Mouse (Mus musculus): ENCODE results near the gene Mettl27. TPM values are rescaled to one million over a fixed set of nuclear protein-coding genes. Genes with fewer than 3 reads are reported as not detected.
A peak's percentile ranks its signal among the peaks of the same experiment; 100 is the strongest.

Gene Mettl27
- polyA plus RNA-seq, 1 experiment, result 26.7 TPM

DNA sequence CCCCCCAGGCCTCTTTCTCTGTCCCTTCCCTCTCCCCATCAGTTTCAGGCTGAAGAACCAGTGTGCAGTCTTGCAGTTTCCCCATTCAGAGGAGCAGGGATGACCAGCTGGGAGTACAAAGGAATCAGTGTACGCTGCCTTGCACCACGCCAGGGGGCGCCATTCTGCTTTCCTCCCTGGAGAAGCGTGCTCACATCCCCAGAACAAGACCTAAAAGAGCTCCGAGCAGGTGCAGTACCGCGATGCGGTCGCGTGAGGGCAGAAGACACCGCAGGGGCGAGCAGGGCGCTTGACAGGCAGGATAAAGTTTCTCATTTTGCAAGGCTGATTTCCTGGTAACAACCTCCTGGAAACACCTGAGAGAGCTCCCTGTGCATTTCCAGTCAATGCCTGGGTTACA is 25.0 kb upstream of the Mettl27 start:
- TF ChIP-seq POLR2A (IDR thresholded peaks at IDR 0.05; ENCODE audit: control insufficient read depth, extremely low read depth, insufficient read depth, low read length, poor library complexity) (no peak), CTCF (IDR thresholded peaks at IDR 0.05; ENCODE audit: borderline replicate concordance, control insufficient read depth, extremely low read depth, insufficient read depth, low read length, poor library complexity) (peak; percentile 99)
- Histone ChIP-seq H3K27ac (ENCODE audit: control insufficient read depth, insufficient read depth, low read length) (no peak overlapping the region), H3K4me1 (replicated peaks; ENCODE audit: control insufficient read depth, insufficient read depth, low read length) (no peaks in the 10 kb centered on the region), H3K4me3 (ENCODE audit: control insufficient read depth, insufficient read depth, low read length) (no peak overlapping the region), H3K27me3 (ENCODE audit: control insufficient read depth, insufficient read depth, low read length) (no peaks in the 10 kb centered on the region), H3K36me3 (ENCODE audit: control insufficient read depth, insufficient read depth, low read length) (no peaks in the 10 kb centered on the region)
- WGBS, result under 1% methylated on average over 13 of the region's 13 CpGs
- DNase-seq, result peak; percentile 96

- Histone ChIP-seq H3K4me3 (ENCODE audit: control insufficient read depth, insufficient read depth, low read length) (no peak overlapping the region), H3K27me3 (ENCODE audit: control insufficient read depth, insufficient read depth, low read length) (no peaks in the 10 kb centered on the region), H3K4me1 (replicated peaks; ENCODE audit: control insufficient read depth, insufficient read depth, low read length) (no peaks in the 10 kb centered on the region), H3K27ac (ENCODE audit: control insufficient read depth, insufficient read depth, low read length) (no peak overlapping the region), H3K36me3 (ENCODE audit: control insufficient read depth, insufficient read depth, low read length) (no peaks in the 10 kb centered on the region)
- no peak for DNase-seq
- WGBS, result 91% methylated on average over 2 of the region's 2 CpGs
- TF ChIP-seq POLR2A (IDR thresholded peaks at IDR 0.05; ENCODE audit: control insufficient read depth, extremely low read depth, insufficient read depth, low read length, poor library complexity) (no peak), CTCF (IDR thresholded peaks at IDR 0.05; ENCODE audit: borderline replicate concordance, control insufficient read depth, extremely low read depth, insufficient read depth, low read length, poor library complexity) (no peak)
Measured at GRCm38 (mm10) chr5:134911901-134912300, 20.3 kb upstream of the Mettl27 start.

- Histone ChIP-seq H3K27me3 (ENCODE audit: control insufficient read depth, insufficient read depth, low read length) (no peaks in the 10 kb centered on the region; the same call in 1 of the 2 replicates), H3K36me3 (ENCODE audit: control insufficient read depth, insufficient read depth, low read length) (no peaks in the 10 kb centered on the region), H3K4me1 (replicated peaks; ENCODE audit: control insufficient read depth, insufficient read depth, low read length) (no peaks in the 10 kb centered on the region), H3K4me3 (ENCODE audit: control insufficient read depth, insufficient read depth, low read length) (no peak overlapping the region), H3K27ac (ENCODE audit: control insufficient read depth, insufficient read depth, low read length) (no peak overlapping the region)
- WGBS, result 73% methylated on average over 3 of the region's 3 CpGs
- no peak for DNase-seq
- no peak for TF ChIP-seq CTCF (IDR thresholded peaks at IDR 0.05; ENCODE audit: borderline replicate concordance, control insufficient read depth, extremely low read depth, insufficient read depth, low read length, poor library complexity)
- TF ChIP-seq POLR2A (IDR thresholded peaks at IDR 0.05; ENCODE audit: control insufficient read depth, extremely low read depth, insufficient read depth, low read length, poor library complexity), result no peak
Measured at GRCm38 (mm10) chr5:134913352-134913751, 18.8 kb upstream of the Mettl27 start.

DNA sequence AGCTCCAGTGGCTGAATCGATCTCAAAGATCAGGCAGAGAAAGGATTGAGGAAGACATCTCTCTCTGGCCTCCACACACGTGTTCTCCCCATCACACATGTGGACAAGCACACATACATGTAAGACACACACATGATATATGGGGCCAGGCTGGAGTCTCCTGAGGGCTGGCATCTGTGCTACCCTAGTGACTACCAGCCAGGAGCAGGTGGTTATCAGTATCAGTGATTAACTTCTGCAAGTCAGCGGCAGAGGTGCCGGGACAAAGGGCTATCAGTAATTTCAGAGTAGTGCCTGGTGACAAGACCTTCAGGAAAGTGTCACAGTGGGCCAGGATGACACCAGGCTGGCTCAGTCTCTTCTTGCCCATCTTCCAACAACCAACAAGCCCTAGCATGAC is 18.4 kb upstream of the Mettl27 start:
- no peak overlapping the region for H3K27ac ChIP-seq (ENCODE audit: control insufficient read depth, insufficient read depth, low read length)
- 96% methylated on average over 4 of the region's 4 CpGs for WGBS
- no peak for TF ChIP-seq CTCF (IDR thresholded peaks at IDR 0.05; ENCODE audit: borderline replicate concordance, control insufficient read depth, extremely low read depth, insufficient read depth, low read length, poor library complexity)
- H3K36me3 ChIP-seq (ENCODE audit: control insufficient read depth, insufficient read depth, low read length), result no peaks in the 10 kb centered on the region
- H3K4me1 ChIP-seq (replicated peaks; ENCODE audit: control insufficient read depth, insufficient read depth, low read length), result no peaks in the 10 kb centered on the region
- no peak overlapping the region for H3K4me3 ChIP-seq (ENCODE audit: control insufficient read depth, insufficient read depth, low read length)
- DNase-seq, result no peak
- no peaks in the 10 kb centered on the region; the same call in 1 of the 2 replicates for H3K27me3 ChIP-seq (ENCODE audit: control insufficient read depth, insufficient read depth, low read length)

- Histone ChIP-seq H3K27me3 (ENCODE audit: control insufficient read depth, insufficient read depth, low read length) (no peaks in the 10 kb centered on the region; the same call in 1 of the 2 replicates), H3K36me3 (ENCODE audit: control insufficient read depth, insufficient read depth, low read length) (no peaks in the 10 kb centered on the region), H3K27ac (ENCODE audit: control insufficient read depth, insufficient read depth, low read length) (no peak overlapping the region), H3K4me3 (ENCODE audit: control insufficient read depth, insufficient read depth, low read length) (no peak overlapping the region), H3K4me1 (replicated peaks; ENCODE audit: control insufficient read depth, insufficient read depth, low read length) (no peaks in the 10 kb centered on the region)
- 96% methylated on average over 8 of the region's 8 CpGs for WGBS
- no peak for DNase-seq
- no peak for TF ChIP-seq CTCF (IDR thresholded peaks at IDR 0.05; ENCODE audit: borderline replicate concordance, control insufficient read depth, extremely low read depth, insufficient read depth, low read length, poor library complexity)
- no peak for TF ChIP-seq POLR2A (IDR thresholded peaks at IDR 0.05; ENCODE audit: control insufficient read depth, extremely low read depth, insufficient read depth, low read length, poor library complexity)
Measured at GRCm38 (mm10) chr5:134914510-134914909, 17.7 kb upstream of the Mettl27 start.

DNA sequence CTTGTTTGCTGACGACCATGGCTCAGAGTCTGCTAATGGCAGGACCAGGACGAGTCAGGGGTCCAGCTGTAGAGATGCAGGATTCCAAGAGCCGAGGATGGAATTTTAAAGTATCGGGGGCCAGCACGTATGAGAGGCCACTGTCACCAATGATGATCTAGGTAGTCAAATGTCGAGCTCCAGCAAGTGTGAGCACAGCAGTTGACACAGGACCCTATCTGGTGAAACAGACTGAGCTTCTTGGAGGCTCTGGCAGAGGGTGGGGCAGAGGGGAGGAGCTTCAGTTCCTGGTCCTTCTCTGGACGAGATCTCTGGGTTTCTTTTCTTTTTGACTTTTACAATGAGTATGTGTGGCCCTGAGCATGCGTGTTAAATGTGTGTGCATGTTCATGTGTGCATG is 16.9 kb upstream of the Mettl27 start, which contains the start of gene Cldn13:
Gene Cldn13 (minus strand): TSS at position 216 of the 400 bp plus-strand sequence.
- 85% methylated on average over 8 of the region's 8 CpGs for WGBS

More for the DNA sequence above, 16.9 kb upstream of the Mettl27 start, which contains the start of gene Cldn13:
- TF ChIP-seq POLR2A (IDR thresholded peaks at IDR 0.05; ENCODE audit: control insufficient read depth, extremely low read depth, insufficient read depth, low read length, poor library complexity), result no peak
- no peak for TF ChIP-seq CTCF (IDR thresholded peaks at IDR 0.05; ENCODE audit: borderline replicate concordance, control insufficient read depth, extremely low read depth, insufficient read depth, low read length, poor library complexity)
- no peak for DNase-seq
- no peak within 1 kb of the TSS for H3K4me3 ChIP-seq (ENCODE audit: control insufficient read depth, insufficient read depth, low read length)
- no peak within 1 kb of the TSS for H3K27ac ChIP-seq (ENCODE audit: control insufficient read depth, insufficient read depth, low read length)
- no peaks in the 10 kb centered on the region for H3K36me3 ChIP-seq (ENCODE audit: control insufficient read depth, insufficient read depth, low read length)
- no peaks in the 10 kb centered on the region; the same call in 1 of the 2 replicates for H3K27me3 ChIP-seq (ENCODE audit: control insufficient read depth, insufficient read depth, low read length)
- H3K4me1 ChIP-seq (replicated peaks; ENCODE audit: control insufficient read depth, insufficient read depth, low read length), result no peaks in the 10 kb centered on the region
